Mouse (Mus musculus) cerebellum, adult 9-10 months (tissue): ENCODE measurements around the gene Trp73.

ENCODE experiments used
- DNase-seq: peaks from one replicate; pipeline ENCODE4 v3.0.0; 2022

The Trp73 gene

DNA sequence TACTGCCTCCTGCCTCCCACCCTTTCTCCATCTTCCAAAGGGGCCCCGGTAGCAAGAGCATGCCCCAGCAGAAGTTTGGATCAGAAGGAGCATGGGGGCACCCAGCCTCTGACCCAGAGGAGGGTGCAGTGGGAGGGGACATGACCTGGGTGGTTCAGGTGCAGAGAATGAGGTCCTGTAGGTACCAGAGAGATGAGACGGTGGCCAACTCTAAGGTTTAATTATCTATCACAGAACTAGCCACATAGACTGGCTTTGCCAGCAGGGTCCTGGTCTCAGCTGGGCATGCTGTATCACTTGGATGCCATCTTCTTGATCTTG is 113.6 kb downstream of the Trp73 start:
- no peak for DNase-seq

DNA sequence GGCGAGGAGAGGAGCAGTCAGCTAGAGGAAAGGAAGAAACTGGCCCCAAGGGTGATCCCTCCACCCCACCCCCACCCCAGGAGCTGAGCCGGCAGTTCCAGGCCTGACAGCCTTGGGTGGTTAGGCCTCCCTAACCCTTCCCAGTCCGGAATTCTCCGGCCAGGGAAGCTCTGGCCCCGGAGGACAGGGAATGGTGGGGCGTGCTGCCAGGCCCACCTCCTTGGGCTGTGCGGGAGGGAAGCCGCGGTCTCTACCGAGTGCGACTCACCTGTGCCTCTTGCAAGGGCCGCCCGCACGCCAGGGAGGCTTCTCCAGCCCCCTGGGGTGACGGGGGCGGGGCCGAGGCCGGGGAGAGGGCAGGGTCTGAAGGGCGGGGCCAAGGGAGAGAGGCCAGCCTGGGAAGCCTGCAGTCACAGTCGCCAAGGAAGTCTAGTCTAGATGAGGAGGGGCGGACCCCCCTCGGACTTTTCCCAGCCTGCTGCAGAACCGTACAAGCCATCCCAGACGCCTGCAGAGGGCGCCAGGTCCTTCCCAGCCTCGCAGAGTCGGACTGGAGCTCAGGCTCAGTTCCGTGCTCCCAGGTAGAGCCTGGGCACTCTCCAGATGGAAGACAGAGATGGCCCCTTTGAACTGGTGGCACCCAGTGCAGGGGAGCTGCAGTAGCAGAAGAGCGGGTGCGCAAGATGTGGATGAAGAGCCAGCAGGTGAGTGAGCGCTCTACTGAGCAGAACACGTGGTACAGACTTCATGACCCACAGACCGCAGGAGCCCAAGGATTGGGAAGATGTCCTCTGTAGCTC is 114.2 kb downstream of the Trp73 start, which contains the start of gene Smim1:
TSS of gene Smim1 (minus strand) at position 590 of the 800 bp plus-strand sequence.
- DNase-seq: peak; percentile 58

DNA sequence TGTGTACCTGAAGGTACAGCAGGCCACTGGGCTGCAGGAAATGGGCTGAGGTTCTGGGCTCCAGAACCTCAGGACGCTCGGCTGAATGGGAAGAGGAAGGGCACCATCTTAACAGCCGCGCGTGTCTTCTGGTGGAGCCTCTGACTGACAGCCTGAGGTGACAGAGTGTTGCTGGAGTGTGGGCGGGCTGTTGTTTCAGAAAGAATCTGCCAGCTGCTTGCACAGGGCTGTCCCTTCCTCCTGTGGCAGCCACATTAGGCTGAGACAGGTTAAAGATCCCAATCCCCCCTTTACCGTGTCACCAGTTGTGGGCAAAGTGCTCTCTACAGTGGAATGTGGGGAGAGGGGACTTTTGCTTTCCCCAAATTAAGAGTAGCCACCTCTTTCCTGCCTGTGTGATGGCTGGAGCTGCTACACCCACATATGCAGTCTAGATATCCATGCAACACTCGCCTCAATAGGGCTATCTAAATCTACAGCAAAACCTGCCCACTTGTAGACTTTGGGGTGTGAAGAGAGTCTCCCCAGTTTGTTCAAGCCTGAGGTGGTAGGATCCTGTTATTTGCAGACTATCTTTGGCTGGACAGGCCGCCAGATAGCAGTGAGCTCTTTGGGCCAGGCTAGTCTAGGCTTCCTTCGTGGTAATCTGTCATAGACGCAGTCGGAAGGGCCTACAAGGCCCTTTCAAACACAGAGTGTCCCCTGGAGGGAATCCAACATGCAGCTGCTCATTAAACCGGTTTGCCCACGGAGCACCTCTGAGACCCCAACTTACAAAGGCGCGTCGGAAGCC is 115.1 kb downstream of the Trp73 start:
- no peak for DNase-seq

DNA sequence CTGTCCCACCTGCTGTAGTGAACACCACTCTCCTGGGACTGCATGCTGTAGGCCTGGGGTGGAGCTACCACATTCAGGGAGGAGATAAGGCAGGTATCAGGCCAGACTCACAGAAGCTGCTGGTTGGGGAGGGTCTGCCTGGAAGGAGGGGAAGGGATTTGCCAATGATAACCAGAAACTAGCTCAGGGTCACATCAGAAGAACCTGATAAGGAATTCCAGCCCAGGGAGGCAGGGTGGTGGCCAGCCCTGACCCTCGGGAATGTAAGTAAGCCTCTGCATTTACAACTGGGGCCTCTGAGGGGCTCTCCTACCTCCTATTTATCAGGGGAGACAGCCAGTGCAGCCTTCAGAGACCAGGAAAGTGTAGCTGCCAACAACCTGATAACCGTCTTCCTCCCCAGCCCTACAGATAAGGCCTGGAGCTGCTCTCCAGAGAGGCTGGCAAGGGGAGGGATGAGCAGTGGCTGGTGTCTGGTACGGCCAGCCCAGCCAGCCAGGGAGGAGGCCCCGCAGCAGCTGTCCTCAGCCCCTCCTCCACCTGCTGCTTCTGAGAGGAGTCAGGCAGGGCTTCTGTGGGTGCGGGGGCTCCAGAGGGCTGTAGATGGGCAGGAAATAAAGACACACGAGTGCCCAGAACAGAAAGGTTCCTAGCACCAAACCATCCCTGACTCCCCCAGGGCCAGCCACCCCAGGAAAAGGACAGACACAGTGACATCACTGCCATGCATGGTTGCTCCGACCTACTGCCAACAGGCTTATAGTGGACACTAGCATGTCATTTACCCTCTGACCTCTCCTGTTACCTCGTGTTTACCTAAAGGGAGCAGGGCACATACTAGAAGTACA is 116.0 kb downstream of the Trp73 start:
- DNase-seq: no peak

DNA sequence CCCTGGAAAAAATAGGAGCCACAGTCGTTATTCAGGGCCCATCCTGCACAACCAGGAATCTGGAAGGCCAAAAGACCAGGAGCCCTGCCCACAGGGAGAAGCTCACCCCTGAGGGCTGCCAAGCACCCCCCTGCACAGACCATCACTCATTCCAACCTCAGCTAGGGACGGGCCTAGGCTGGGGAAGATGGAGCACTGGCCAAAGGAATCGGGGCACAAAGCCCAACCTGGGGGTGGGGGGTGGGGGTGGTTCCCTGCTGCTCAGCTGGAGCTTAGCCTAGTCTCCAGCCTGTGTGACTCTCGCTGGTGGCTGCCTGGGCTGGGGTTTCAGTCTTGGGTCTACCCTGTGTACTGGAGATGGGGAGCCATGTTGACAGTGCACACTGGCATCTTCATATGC is 117.2 kb downstream of the Trp73 start:
- no peak for DNase-seq

DNA sequence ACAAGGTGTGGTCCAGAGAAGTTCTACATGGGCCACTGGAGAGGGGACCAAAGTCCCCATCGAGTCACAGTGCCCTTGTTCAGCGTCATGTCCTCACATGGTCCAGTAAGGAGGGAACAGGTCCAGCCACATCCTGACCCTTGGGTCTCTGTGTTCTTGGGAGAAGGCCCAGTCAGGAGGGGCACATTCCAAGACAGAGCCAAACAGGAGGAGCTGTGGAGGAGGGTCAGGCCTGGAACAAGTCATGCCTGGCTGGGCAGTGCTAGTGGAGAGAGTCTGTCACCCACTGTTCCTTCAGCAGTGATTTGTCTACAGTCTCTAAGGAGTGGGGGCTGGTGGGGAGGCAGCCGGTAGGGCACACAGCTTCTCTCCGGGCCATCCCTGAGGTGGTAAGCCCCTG is 117.6 kb downstream of the Trp73 start:
- no peak for DNase-seq

DNA sequence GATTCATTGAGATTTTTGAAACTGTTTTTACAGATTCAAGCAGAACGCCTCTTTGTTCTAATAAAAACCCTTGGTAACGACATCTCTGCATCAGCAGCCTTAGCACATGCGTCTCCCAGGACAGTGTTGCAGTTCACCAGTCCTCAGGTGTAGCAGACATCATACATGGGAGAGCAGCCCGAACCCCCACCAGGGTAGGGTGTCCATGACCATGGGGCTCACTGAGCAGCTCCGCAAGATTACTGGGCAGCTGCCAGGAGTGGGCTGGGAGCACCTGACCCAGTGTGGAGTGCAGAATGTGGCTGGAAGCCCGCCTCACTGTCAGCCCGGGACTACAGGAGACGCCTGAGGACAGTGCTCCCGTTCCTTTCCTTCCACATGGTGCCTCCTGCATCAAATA is 118.6 kb downstream of the Trp73 start:
- no peak for DNase-seq

DNA sequence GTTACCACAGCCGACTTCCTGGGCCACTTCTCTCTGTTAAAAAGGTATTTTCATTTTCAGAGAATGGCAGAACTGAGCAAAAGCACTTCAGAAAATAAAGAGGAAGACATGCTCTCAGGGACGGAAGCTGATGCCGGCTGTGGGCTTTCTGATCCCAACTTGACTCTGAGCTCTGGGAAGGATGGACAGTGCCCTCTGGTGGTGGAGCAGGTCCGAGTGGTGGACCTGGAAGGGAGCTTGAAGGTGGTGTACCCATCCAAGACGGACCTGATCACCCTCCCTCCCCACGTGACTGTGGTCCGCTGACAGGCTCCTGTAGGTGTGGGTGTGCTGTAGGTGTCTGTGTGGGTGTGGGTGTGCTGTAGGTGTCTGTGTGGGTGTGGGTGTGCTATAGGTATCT is 120.4 kb downstream of the Trp73 start:
- DNase-seq: no peak

DNA sequence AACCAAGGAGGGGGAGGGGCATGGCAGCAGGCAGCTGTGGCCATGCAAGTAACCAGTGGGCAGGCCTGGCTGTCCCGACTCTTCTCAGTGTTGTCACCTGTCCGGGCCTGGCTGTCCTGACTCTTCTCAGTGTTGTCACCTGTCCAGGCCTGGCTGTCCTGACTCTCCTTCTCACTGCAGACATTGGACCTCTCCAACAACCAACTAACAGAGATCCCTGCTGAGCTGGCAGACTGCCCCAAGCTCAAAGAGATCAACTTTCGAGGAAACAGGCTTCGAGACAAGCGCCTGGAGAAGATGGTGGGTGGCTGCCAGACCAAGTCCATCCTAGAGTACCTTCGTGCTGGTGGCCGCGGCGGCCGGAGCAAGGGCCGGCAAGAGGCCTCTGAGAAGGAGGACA is 124.5 kb downstream of the Trp73 start:
- DNase-seq: no peak

DNA sequence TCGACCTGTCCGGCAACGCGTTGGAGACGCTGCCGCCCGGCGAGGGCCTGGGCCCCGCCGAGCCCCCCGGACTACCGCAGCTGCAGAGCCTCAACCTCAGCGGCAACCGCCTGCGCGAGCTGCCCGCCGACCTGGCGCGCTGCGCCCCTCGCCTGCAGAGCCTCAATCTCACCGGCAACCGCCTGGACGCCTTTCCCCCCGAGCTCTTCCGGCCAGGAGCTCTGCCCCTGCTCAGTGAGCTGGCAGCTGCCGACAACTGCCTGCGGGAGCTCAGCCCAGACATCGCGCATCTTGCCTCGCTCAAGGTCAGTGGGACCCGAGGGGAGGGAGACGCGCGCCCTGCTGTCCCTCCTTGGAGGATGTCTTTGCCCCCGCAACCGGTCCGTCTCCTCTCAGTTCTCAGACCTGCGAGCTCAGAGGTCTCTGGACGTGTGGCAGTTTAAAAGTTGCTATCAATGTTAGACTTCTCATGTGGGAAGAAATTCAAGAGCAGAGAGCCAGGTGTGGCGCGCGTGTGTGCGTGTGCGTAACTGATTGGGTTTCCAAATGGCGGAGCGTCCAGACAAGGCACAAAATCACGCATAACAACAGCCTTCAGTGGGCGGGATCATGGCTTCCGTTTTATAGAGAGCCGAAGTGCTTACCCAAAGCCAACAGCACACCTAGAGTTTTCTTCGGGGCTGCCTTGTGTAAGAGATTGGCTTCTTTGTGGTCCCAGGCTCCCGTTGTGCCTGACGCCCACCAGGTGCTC is 127.7 kb downstream of the Trp73 start:
- no peak for DNase-seq

DNA sequence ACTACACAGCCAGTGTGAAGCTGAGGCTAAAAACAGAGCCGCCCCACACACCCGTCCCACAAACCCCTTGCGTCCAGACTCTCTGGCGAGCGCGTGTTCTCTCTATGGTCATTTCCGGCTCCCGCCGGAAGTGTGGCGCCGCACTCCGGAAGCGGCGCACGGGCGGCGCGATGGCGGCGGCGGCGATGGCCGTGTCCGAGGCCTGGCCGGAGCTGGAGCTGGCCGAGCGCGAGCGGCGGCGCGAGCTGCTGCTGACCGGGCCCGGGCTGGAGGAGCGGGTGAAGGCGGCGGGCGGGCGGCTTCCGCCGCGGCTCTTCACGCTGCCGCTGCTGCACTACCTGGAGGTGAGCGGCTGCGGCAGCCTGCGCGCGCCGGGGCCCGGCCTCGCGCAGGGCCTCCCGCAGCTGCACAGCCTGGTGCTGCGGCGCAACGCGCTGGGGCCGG is 128.3 kb downstream of the Trp73 start, which contains the start of gene Lrrc47:
TSS of gene Lrrc47 (plus strand) at position 86 of the 444 bp plus-strand sequence.
- peak; percentile 83 for DNase-seq

DNA sequence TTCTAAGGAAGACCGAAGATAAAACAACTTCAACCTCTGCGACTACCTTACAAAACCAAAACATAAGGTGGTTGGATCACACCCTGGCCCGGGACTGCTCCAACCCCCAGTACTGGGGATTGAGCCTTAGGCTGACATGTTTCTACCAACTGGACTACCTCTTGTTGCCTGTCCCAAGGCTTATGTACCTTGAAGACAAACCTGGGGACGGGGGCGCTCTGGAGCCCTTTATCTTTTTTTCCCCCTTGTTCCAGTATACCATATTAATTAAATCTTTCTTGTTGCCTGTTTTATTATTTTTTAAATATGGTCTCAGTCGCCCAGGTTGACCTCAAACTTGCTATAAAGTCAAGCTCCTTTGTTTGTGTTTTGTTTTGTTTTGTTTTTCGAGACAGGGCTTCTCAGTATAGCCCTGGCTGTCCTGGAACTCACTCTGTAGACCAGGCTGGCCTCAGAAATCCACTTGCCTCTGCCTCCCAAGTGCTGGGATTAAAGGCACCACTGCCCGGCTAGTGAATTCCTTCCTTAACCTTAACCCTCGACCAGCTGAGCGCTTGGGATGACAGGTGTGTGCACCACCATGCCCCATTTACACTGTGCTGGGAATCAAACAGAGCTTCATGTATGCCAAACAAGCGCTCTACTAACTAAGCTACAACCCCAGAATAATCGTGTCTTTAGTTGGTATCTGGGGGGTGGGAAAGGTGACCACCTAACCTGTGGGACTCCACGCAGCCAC is 128.9 kb downstream of the Trp73 start:
- DNase-seq: no peak

DNA sequence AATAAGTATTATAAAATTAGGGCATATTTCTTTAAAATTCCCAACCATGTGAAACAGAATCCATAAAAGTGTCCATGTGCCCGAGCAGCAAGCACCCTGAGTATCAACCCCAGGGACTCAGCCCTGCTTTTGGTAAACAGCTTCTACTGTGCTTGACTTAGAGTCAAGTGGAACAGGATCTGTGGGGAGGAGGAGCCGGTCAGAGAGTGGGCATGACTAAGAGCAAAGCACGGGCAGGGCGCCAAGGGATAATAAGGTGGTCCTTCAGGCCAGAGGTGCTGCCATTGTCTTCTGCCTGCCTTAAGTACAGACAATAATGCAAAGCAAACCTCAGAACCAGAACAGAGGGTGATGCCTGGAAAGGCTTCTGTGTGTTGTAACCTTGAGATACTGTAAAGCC is 132.2 kb downstream of the Trp73 start:
- DNase-seq: no peak

DNA sequence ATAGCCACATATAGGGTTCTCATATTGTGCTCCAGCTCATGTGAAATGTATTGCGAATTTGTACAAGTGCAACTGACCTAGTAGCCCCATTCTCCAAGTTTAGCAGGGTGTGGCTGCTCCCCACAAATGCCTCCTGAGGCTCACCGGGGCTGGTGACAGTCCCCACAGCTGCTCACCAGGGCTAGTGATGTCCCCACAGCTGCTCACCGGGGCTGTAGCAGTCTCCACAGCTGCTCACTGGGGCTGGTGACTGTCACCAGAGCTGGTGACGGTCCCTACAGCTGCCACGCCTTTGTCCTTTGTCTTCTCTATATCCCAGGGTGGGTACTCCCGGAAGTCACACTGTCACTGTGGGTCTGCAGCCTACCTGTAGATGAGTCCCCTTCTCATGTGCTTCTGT is 133.7 kb downstream of the Trp73 start:
- DNase-seq: no peak
